Comparison of ENCODE assay signal across 8 mouse cellular contexts in the genomic region with DNA sequence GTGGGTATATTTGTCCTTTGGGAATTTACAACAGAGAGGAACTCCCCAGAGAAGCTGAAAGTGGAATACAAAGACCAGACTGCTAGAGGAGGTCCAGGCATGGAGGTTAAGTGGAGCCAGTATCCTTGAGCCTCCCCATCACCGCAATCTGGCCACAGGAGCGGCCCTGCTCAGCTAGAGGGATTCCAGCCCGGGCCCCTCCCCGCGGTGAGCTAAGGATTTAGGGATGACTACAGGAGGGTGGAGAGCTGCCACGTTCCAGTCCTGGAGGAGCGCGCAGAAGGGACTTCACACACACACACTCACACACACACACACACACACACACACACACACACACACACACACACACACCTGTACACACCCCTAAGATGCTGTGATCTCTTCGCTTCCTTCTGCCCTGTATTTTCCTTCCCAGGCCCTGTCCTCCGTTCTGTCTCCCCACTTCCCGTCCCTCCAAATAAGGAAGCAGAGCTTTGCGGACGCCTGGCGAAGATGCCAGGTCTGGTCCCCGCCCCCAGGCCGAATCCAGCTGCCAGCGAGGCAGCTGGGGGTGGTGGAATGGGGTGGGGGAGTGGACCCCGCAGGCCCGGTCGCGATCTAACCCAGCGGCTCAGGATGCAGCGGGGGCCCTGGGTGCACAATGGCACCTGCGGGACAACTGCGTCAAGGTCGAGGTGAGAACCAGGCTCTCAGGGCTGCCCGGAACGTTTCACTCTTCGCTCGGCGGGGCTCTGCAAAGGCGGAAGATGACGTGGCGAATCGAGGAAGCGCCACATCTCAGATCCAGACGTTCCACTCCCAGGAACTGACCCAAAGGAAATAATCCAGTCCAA.
A peak's percentile ranks its signal among the peaks of the same experiment; 100 is the strongest.
DNase-seq lines count a peak whose midpoint lies in the region; ATAC-seq and TF ChIP-seq lines count a peak whose summit lies in the region.

No protein-coding gene starts in this region.

- H3K27me3 ChIP-seq in C2C12 (ENCODE audit: control insufficient read depth, insufficient read depth, insufficient read length) = no peaks in the 10 kb centered on the region
- H3K27me3 ChIP-seq in forebrain, embryonic 11.5 days (ENCODE audit: control insufficient read depth, insufficient read depth, low read length) = peaks cover 3% of the 10 kb centered on the region; the same call in 1 of the 2 replicates
- H3K27me3 ChIP-seq in heart, embryonic 14.5 days (ENCODE audit: control insufficient read depth, insufficient read depth, low read length) = no peaks in the 10 kb centered on the region
- peaks cover 13% of the 10 kb centered on the region for H3K27me3 ChIP-seq in liver, embryonic 13.5 days
- no peaks in the 10 kb centered on the region for H3K27me3 ChIP-seq in stomach, embryonic 14.5 days (ENCODE audit: control insufficient read depth, insufficient read depth, low read length)

- no peak for TF ChIP-seq POLR2A in bone marrow macrophage, adult 2 months (IDR thresholded peaks at IDR 0.05; ENCODE audit: borderline replicate concordance, low read depth, low read length)

- under 1% methylated on average over 37 of the region's 37 CpGs for whole genome bisulfite sequencing in forebrain, embryonic 11.5 days
- WGBS in heart, embryonic 14.5 days = under 1% methylated on average over 37 of the region's 37 CpGs
- 2% methylated on average over 37 of the region's 37 CpGs for WGBS in liver, embryonic 13.5 days (ENCODE audit: insufficient replicate concordance)
- under 1% methylated on average over 37 of the region's 37 CpGs for WGBS in stomach, embryonic 14.5 days

- ATAC-seq in forebrain, embryonic 11.5 days (replicated peaks; ENCODE audit: low FRiP score) = peak; percentile 72
- ATAC-seq in heart, embryonic 14.5 days (ENCODE audit: insufficient number of reproducible peaks, insufficient read depth, low FRiP score, low read depth) = peak; percentile 84
- ATAC-seq in liver, embryonic 13.5 days (ENCODE audit: low read depth) = peak; percentile 60
- peak; percentile 65; the same call in 1 of the 2 replicates for ATAC-seq in stomach, embryonic 14.5 days (ENCODE audit: insufficient number of reproducible peaks, insufficient read depth, low FRiP score, low read depth)

- H3K36me3 ChIP-seq in C2C12 (ENCODE audit: control insufficient read depth, insufficient read depth) = no peaks in the 10 kb centered on the region
- no peaks in the 10 kb centered on the region for H3K36me3 ChIP-seq in forebrain, embryonic 11.5 days (ENCODE audit: control insufficient read depth, insufficient read depth, low read length)
- H3K36me3 ChIP-seq in heart, embryonic 14.5 days (ENCODE audit: control insufficient read depth, insufficient read depth, low read length) = no peaks in the 10 kb centered on the region
- no peaks in the 10 kb centered on the region for H3K36me3 ChIP-seq in liver, embryonic 13.5 days
- no peaks in the 10 kb centered on the region for H3K36me3 ChIP-seq in stomach, embryonic 14.5 days (ENCODE audit: control insufficient read depth, insufficient read depth, low read length)

- peak; percentile 75 for DNase-seq in forebrain, embryonic 11.5 days (ENCODE audit: low spot score)
- DNase-seq in kidney, postnatal 10 days = peak; percentile 87
- no peak for DNase-seq in liver, embryonic 13.5 days
- peak; percentile 66 for DNase-seq in naive thymus-derived CD4-positive, alpha-beta T cell, adult 2 months (ENCODE audit: low read depth)

- no peaks in the 10 kb centered on the region for H3K9me3 ChIP-seq in forebrain, embryonic 11.5 days (ENCODE audit: control insufficient read depth, low read length)
- H3K9me3 ChIP-seq in heart, embryonic 14.5 days (ENCODE audit: control insufficient read depth, low read length) = no peaks in the 10 kb centered on the region
- no peaks in the 10 kb centered on the region for H3K9me3 ChIP-seq in liver, embryonic 13.5 days (replicated peaks)
- H3K9me3 ChIP-seq in stomach, embryonic 14.5 days (ENCODE audit: control insufficient read depth, low read depth, low read length) = no peaks in the 10 kb centered on the region

- no peak for TF ChIP-seq CTCF in C2C12 (IDR thresholded peaks at IDR 0.05; ENCODE audit: control insufficient read depth, insufficient read depth, insufficient read length)
- TF ChIP-seq CTCF in bone marrow macrophage, adult 2 months (IDR thresholded peaks at IDR 0.05; ENCODE audit: low read depth, low read length) = no peak

- H3K27ac ChIP-seq in bone marrow macrophage, adult 2 months (ENCODE audit: insufficient read depth, low read depth, low read length) = peak overlapping the region; percentile 77
- no peak overlapping the region for H3K27ac ChIP-seq in forebrain, embryonic 11.5 days (ENCODE audit: low read depth, low read length)
- H3K27ac ChIP-seq in heart, embryonic 14.5 days (replicated peaks in 1 of 2; ENCODE audit: control insufficient read depth in 1 of 2, insufficient read depth in 1 of 2, low read depth in 2 of 2, low read length in 2 of 2) = peak overlapping the region; percentile 99
- H3K27ac ChIP-seq in liver, embryonic 13.5 days = peak overlapping the region; percentile 71
- H3K27ac ChIP-seq in stomach, embryonic 14.5 days (ENCODE audit: low read length) = peak overlapping the region; percentile 98

- peak overlapping the region; percentile 48 for H3K4me3 ChIP-seq in C2C12 (ENCODE audit: insufficient read depth, poor library complexity, severe bottlenecking)
- H3K4me3 ChIP-seq in bone marrow macrophage, adult 2 months (ENCODE audit: insufficient read depth, low read length) = peak overlapping the region; percentile 79
- peak overlapping the region; percentile 54 for H3K4me3 ChIP-seq in forebrain, embryonic 11.5 days (ENCODE audit: low read depth, low read length)
- peak overlapping the region; percentile 76 to 90 for H3K4me3 ChIP-seq in heart, embryonic 14.5 days (ENCODE audit: control insufficient read depth in 1 of 2, insufficient read depth in 1 of 2, low read depth in 1 of 2, low read length in 2 of 2)
- H3K4me3 ChIP-seq in liver, embryonic 13.5 days (replicated peaks) = peak overlapping the region; percentile 59
- H3K4me3 ChIP-seq in stomach, embryonic 14.5 days (ENCODE audit: low read depth, low read length) = peak overlapping the region; percentile 50

- H3K79me3 ChIP-seq in C2C12 (ENCODE audit: low read depth) = no peaks in the 10 kb centered on the region

- peak overlapping the region; percentile 84 for H3ac ChIP-seq in C2C12 (ENCODE audit: control insufficient read depth, insufficient read length, low read depth)

- H3K9ac ChIP-seq in forebrain, embryonic 11.5 days (ENCODE audit: low read length) = peak overlapping the region; percentile 64
- H3K9ac ChIP-seq in heart, embryonic 14.5 days (ENCODE audit: low read length) = peak overlapping the region; percentile 86
- H3K9ac ChIP-seq in liver, embryonic 13.5 days = peak overlapping the region; percentile 64
- peak overlapping the region; percentile 52 for H3K9ac ChIP-seq in stomach, embryonic 14.5 days (replicated peaks; ENCODE audit: low read depth, low read length)

- peaks cover 10% of the 10 kb centered on the region for H3K79me2 ChIP-seq in C2C12 (ENCODE audit: control insufficient read depth, insufficient read depth)

- H3K4me1 ChIP-seq in bone marrow macrophage, adult 2 months (ENCODE audit: control insufficient read depth, insufficient read depth, low read length) = peaks cover 13% of the 10 kb centered on the region
- peaks cover under 1% of the 10 kb centered on the region; the same call in 1 of the 2 replicates for H3K4me1 ChIP-seq in forebrain, embryonic 11.5 days (replicated peaks; ENCODE audit: control insufficient read depth, insufficient read depth, low read length)
- H3K4me1 ChIP-seq in heart, embryonic 14.5 days (ENCODE audit: control insufficient read depth in 2 of 2, insufficient read depth in 2 of 2, low read length in 2 of 2) = peaks cover 18% of the 10 kb centered on the region in 2 experiments
- H3K4me1 ChIP-seq in liver, embryonic 13.5 days (replicated peaks) = peaks cover 27% of the 10 kb centered on the region
- H3K4me1 ChIP-seq in stomach, embryonic 14.5 days (ENCODE audit: control insufficient read depth, insufficient read depth, low read length) = peaks cover 27% of the 10 kb centered on the region

- H3K4me2 ChIP-seq in forebrain, embryonic 11.5 days (ENCODE audit: low read depth, low read length, severe bottlenecking) = peak overlapping the region; percentile 95
- H3K4me2 ChIP-seq in heart, embryonic 14.5 days (ENCODE audit: low read length) = peak overlapping the region; percentile 94
- H3K4me2 ChIP-seq in liver, embryonic 13.5 days = peak overlapping the region; percentile 66
- H3K4me2 ChIP-seq in stomach, embryonic 14.5 days (replicated peaks; ENCODE audit: low read depth, low read length) = peak overlapping the region; percentile 64

TF ChIP-seq in C2C12, 6 proteins besides CTCF, POLR2A, EP300 and RAD21:
- TF ChIP-seq FOSL1 (IDR thresholded peaks at IDR 0.05; ENCODE audit: insufficient read depth, low read length, poor library complexity, severe bottlenecking) (no peak), MYOD1 (IDR thresholded peaks at IDR 0.05; ENCODE audit: control insufficient read depth, insufficient read length, low read depth) (no peak)
